Mouse (Mus musculus): Measurements from ENCODE around the gene Josd1.
"Not testable (repeated sequence)": the region's sequence is repeated elsewhere in the genome, so short reads cannot be mapped to it uniquely, and the experiment has no call there.

The Josd1 gene

DNA sequence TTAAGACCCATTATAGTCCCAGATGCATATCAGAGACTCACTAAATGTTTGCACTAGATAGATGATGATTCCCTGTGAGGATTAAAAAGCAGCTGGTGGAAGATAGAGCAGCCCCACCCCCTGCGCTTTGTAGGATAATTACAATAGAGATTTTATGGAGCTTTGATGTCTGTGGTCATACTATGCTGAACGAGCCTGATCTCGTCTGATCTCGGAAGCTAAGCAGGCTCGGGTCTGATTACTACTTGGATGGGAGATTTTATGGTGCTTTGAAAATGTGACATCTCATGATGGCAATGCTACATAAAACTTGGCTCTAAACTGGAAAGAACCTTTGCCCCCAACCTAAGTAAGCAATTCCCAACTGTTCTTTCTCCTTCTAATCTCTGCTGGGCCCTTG is 4.6 kb upstream of the Josd1 start:
- DNase-seq (ENCODE audit: low spot score in 2 of 2), result no peak

DNA sequence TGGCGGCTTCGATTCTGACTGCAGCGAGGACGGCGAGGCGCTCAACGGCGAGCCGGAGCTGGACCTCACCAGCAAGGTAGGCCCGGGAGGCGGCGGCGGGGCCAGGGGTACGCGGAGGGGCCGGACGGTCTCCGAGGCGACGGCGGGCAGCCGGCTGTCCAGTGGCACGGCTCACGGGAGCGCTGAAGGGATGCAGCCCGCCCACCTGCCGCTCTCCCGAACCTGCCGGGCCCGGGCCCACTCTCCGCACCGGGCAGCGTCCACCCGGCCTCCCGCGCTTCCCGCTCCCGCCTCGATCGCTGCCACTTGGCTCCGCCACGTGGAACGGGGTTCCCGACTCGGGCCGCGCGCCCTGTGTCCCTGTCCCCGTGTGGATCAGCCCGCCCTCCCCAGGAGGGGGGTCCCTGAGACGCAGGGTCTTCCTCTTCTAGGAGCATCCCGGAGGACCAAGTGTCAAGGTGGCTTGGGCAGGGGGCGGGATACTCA is 3.3 kb upstream of the Josd1 start:
- no peak for DNase-seq (ENCODE audit: low spot score in 2 of 2)

DNA sequence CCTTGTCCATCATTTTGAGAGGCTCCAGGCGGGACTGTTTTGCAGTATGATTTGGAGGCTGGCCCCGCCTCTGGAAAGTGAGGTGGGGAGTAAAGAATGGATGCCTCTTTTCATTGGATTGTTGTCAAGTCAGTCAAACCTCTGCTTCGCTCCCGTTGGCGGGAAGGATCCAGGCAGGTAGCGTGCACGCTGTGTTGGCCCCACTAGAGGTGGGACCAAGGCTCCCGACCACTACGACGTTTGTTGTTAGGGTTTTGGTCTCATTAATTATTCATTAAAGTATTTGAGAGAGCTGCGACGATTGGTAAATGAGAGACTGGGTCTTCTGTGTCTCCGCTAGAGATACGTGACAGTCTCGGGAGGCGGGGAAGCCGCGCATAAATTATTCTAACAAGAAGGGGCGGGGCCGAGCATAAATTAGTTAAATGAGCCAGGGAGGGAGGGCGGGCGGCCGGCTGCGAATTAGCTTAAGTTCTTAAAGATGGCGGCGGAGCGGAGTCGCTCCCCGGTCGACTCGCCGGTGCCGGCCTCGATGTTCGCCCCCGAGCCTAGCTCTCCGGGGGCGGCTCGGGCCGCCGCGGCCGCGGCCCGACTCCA is 2.8 kb upstream of the Josd1 start, which contains the start of gene Gtpbp1:
TSS of gene Gtpbp1 (plus strand) at position 420 of the 597 bp plus-strand sequence.
- DNase-seq (ENCODE audit: low spot score in 2 of 2), result peak; percentile 93 to 97

GRCm38 (mm10) chr15:79689662-79690425 is 2.1 kb upstream of the Josd1 start:
- no peak for DNase-seq (ENCODE audit: low spot score in 2 of 2)

DNA sequence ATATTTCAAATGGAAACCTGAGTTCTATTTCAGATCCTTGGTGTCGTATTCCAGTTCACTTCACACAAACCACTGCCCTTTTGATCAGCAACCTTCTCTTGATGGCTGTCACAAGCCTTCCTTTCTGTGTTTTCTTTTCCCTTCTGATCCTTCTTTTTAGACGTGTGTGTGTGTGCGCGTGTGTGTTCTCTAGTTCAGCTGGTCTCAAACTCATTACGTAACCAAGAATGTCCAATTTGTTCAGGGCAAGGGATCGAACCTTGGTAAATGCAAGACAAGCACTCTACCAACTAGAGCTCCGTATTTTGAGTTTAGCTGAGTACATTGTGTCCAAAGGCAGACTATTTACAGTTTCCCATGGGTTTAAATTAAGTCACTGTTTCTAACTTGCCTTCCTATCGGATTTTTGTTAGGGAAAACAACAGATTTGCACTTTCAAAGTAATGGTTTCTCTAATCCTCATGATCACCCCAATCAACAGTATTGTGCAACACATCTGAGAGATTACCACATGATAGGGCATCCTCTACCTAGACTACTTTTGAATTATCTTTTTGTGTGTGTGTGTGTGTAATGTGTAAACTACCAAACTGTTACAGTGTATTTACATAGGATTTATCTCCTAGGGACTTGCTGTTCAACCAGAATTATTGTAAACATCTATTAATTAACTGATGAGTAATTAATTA is 693 bp upstream of the Josd1 start:
- DNase-seq (ENCODE audit: low spot score in 2 of 2), result no peak

DNA sequence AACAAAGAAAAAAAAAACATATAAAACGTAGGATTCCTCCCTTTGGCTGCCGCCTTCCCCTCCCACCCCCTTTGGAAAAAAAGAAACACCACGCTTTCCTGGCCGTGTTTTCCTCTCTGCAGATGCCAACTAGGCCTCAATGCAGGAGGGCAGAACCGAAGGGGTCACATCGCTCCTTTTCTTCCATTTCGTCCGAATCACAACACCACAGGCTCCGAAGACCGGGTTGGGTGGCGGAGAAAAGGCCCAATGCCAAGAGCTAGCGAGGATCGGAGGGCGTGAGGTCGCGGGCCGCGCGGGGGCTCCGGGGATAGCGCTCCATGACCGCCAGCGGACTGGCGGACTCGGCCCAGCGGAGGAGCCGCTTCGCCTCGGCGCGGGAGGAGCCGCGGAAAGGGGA is 544 bp downstream of the Josd1 start:
- no peak for DNase-seq (ENCODE audit: low spot score in 2 of 2)

- DNase-seq (ENCODE audit: low spot score in 2 of 2), result no peak
Measured at GRCm38 (mm10) chr15:79686046-79686869, 1.5 kb downstream of the Josd1 start.

- DNase-seq (ENCODE audit: low spot score in 2 of 2), result no peak
Measured at GRCm38 (mm10) chr15:79685141-79685641, 2.5 kb downstream of the Josd1 start.

GRCm38 (mm10) chr15:79684616-79685015 is 3.1 kb downstream of the Josd1 start:
- DNase-seq (ENCODE audit: low spot score in 2 of 2), result no peak

DNA sequence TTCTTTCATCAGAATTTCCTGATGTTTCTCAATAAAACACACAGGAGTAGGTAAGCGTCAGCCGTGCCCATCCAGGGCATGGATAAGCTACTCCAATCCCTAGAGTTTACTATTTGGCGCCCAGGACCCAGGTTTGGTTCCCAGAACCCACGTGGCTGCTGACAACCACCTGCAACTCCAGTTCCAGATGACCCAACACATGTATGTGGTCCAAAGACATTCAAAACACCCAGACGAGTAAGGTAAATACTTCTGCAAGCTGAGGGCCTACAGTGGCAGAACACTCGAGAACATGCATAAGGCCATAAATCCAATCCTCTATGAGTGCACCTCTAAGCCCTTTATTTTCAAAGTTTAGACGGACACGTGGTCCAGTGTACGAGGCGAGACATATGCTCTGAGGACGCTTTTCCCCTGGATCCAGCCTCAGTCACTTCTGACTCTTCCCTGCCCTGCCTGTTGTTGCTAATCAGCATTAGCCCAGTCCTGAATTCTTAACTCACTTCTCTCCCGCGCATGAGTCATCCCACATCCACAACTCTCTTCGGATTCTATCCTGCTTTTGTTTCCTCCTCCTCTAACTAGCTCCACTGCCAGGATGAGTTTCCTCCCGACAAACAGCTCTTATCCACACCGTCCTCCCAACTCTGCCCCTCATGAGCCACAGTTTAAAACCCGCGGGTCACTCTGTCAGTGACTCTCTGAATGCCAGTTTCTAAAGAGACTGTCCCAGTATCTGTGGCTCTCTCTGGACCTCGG is 3.8 kb downstream of the Josd1 start:
- DNase-seq (ENCODE audit: low spot score in 2 of 2), result peak; percentile 26 to 42

- no peak for DNase-seq (ENCODE audit: low spot score in 2 of 2)
Measured at GRCm38 (mm10) chr15:79683146-79683545, 4.6 kb downstream of the Josd1 start.

DNA sequence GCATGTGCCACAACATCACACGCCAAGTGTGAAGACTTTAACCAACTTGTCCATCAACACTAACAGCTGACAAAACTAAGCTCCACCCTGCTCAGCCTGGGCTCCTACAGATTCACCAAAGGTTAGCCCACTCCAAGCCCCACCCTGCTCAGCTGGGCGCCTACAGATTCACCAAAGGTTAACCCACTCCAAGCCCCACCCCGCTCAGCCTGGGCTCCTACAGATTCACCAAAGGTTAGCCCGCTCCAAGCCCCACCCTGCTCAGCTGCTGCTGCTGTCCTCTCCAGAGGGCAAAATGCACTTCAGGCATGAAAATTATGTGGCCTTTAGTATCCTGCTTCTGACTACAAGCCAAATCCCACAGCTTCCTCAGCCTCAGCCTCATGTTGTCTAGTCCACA is 5.7 kb downstream of the Josd1 start:
- no peak for DNase-seq (ENCODE audit: low spot score in 2 of 2)

GRCm38 (mm10) chr15:79677936-79678335 is 9.8 kb downstream of the Josd1 start:
- no peak for DNase-seq (ENCODE audit: low spot score in 2 of 2)

GRCm38 (mm10) chr15:79671828-79672348 is 15.8 kb downstream of the Josd1 start:
- not testable (repeated sequence) for DNase-seq (ENCODE audit: low spot score in 2 of 2)

DNA sequence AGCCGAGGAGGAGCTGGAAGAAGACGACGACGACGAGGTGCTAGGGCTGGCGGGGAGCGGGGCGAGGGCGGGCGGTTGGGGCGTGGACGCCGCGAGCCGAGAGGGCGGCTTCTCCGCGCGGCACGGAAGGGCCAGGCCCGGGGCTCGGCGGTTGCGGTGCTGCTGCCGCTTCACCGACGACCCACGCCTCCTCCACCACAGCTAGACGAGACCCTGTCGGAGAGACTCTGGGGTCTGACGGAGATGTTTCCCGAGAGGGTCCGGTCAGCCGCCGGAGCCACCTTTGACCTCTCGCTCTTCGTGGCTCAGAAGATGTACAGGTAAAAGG is 16.8 kb downstream of the Josd1 start:
- no peak for DNase-seq (ENCODE audit: low spot score in 2 of 2)

DNA sequence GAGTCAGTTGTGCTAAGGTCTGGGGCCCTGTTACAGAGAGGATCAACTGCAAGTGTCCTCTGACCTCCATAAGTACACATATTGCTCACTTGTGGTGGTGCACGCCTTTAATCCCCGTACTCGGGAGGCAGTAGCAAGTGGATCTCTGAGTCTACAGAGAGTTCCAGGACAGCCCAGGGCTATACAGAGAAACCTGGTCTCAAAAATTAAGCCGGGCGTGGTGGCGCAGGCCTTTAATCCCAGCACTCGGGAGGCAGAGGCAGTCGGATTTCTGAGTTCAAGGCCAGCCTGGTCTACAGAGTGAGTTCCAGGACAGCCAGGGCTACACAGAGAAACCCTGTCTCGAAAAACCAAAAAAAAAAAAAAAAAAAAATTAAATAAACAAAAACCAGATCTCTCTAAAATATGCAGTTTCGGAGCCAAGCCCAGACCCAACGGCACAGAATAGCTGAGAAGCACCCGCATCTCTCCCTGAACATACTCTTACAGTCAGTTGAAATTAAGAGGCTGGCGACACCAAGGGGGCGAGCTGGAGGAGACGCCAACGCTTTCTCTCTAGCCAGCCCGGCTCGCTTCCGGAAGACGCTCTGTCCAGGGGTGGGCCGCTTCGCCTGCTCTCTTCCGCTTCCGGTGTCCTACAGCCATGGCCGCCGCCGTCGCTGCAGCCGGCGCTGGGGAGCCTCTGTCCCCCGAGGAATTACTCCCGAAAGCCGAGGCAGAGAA is 17.3 kb downstream of the Josd1 start, which contains the start of gene Tomm22:
TSS of gene Tomm22 (plus strand) at position 613 of the 723 bp plus-strand sequence.
- peak; percentile 81 to 89 for DNase-seq (ENCODE audit: low spot score in 2 of 2)

DNA sequence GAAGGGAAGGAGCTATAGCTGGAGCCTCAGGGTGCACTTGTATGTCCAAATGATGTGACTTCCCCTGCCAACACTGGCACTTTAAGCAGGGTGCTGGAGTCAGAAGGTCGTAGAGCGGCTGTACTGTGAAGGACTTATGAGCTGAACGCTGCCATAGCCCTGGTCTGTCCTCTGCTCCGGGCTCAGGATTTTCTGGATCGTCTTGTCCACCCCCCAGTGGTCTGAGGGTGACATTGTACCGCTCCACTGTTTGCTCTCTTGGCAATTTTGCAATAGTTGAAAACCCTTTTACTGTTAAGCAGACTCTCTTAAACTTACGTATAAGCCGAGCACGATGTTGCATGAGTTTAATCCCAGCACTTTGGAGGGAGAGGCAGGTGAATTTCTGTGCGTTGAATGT is 18.5 kb downstream of the Josd1 start:
- DNase-seq (ENCODE audit: low spot score in 2 of 2), result no peak

DNA sequence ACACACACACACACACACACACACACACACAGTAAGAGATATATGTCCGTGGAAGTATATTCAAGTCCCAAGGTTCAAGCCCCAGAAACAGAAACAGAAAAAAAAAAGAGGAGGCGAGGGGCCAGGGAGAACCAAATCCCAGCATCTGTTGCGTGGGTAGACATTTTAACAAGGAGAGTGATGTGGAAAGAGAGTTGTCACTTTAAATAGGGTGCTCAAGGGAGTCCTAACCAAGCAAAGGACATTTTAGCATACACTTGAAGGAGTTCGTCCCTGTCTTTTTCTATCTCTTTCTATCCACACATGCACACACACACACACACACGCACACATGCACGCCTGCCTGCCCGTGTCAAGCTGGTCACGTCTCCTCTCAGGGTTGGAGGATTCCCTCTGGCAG is 23.1 kb downstream of the Josd1 start:
- DNase-seq (ENCODE audit: low spot score in 2 of 2), result no peak

- no peak for DNase-seq (ENCODE audit: low spot score in 2 of 2)
Measured at GRCm38 (mm10) chr15:79661852-79662251, 25.9 kb downstream of the Josd1 start.

All from urinary bladder, postnatal 36 days (tissue).